Mouse (Mus musculus) E14TG2a.4 (cell line): ENCODE results near the gene Arid3c.

Experiments used
- H3K27me3 ChIP-seq: 2 replicates; pipeline ENCODE4 v1.6.1; 2014; ENCODE audit warnings: low read length, control low read depth; ENCODE audit not compliant: insufficient read depth
- H3K36me3 ChIP-seq: 2 replicates; pipeline ENCODE4 v1.6.1; 2014; ENCODE audit warnings: low read length, control low read depth; ENCODE audit not compliant: insufficient read depth
- H3K4me1 ChIP-seq: replicated peaks from 2 replicates; pipeline ENCODE4 v1.6.1; 2014; ENCODE audit warnings: low read depth, low read length, control low read depth
- H3K4me3 ChIP-seq: replicated peaks from 2 replicates; pipeline ENCODE4 v1.5.1; 2014; ENCODE audit warnings: mild to moderate bottlenecking, low read length
- H3K9me3 ChIP-seq: 2 replicates; pipeline ENCODE4 v1.6.1; 2014; ENCODE audit warnings: low read length, control low read depth
- CTCF ChIP-seq: conservative IDR thresholded peaks from 2 replicates; pipeline ENCODE4 v1.5.1; 2014; ENCODE audit warnings: low read length
- NANOG ChIP-seq: IDR thresholded peaks from 2 replicates; pipeline ENCODE4 v1.6.1; 2014; ENCODE audit warnings: borderline replicate concordance, low read length, mixed read lengths
- POU5F1 ChIP-seq: IDR thresholded peaks from 2 replicates; pipeline ENCODE4 v1.6.1; 2014; ENCODE audit warnings: low read length, borderline replicate concordance

Arid3c gene

DNA sequence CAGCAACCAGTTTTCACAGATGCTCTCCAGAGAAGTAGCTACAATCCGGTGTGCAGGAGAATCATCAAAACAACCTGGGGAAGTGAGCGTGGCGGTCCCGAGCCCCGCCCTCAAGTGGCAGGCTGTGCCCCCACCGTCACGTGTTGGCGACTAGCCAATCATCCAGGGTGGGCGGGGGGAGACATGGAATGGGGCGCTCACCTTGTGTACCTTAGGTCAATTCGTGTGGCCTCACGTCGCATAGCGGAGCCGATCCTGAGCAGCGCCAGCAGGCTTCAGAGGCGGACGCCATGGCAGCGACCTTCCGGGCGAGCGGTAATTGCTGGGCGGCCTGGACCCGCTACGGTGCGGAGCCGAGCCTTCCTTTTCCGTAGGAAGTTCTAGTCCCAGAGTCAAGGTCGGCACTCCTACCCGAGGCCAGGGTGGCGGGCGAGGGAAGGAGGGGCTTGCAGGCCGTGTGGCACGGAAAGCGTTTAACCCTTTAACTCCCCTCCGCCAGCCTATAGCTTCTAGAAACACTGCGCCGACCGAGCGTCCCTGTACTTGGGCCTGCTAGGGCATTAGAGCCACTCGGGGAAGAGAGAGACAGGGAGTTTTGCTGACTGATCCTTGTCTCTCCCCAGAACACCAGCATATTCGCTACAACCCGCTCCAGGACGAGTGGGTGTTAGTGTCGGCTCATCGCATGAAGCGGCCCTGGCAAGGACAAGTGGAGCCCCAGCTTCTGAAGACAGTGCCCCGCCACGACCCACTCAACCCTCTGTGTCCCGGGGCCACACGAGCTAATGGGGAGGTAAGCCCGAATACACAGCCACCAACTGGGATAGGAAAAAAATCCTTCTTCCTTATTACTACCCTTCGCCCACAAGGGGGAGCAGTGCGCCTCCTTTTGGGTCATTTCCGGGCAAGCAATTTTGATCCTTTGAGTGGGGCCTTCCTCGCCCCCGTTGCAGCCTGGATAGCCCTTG lies 24.7 kb upstream of the Arid3c start, which contains the start of gene Sigmar1:
Gene Sigmar1, minus strand, starts transcription at position 820 of the 968 bp plus-strand sequence.
- H3K9me3 ChIP-seq = no peaks in the 10 kb centered on the region
- no peak for TF ChIP-seq POU5F1
- TF ChIP-seq CTCF = peak; percentile 57
- peaks cover 54% of the 10 kb centered on the region for H3K4me1 ChIP-seq
- peak within 1 kb of the TSS; percentile 94 for H3K4me3 ChIP-seq
- H3K27me3 ChIP-seq = no peaks in the 10 kb centered on the region; the same call in 1 of the 2 replicates
- peaks cover 31% of the 10 kb centered on the region for H3K36me3 ChIP-seq

DNA sequence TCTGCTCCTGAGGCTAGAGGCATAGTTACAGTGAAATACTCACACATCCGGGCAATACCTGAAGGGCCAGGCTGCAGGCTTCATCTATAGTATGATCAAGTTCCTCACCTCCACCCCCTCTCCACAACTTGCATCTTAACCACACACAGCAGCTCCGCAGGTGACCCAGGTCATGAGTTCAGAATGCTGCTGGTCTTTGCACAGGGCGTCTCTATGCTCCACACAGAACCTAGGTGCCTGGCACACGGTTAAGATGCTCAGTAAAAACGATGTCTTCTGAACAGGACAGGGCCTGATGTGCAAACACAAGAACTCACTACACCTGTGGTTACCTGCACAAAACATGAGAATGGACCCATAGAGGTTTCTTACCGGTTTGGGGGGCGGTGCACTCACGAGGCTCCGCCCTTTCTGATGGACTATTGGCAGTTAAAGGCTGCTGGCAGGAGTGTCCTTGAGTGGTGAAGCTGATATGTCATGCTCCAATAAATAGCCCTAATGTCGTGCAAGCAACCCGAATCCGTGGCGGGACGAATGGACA lies 23.9 kb upstream of the Arid3c start, which contains the start of gene Galt:
Gene Galt, plus strand, starts transcription at position 432 of the 541 bp plus-strand sequence.
- H3K4me1 ChIP-seq = peaks cover 49% of the 10 kb centered on the region
- H3K4me3 ChIP-seq = peak within 1 kb of the TSS; percentile 94
- peaks cover 31% of the 10 kb centered on the region for H3K36me3 ChIP-seq
- H3K27me3 ChIP-seq = peaks cover 2% of the 10 kb centered on the region; the same call in 1 of the 2 replicates
- TF ChIP-seq NANOG (no peak), POU5F1 (no peak), CTCF (no peak)
- no peaks in the 10 kb centered on the region for H3K9me3 ChIP-seq

DNA sequence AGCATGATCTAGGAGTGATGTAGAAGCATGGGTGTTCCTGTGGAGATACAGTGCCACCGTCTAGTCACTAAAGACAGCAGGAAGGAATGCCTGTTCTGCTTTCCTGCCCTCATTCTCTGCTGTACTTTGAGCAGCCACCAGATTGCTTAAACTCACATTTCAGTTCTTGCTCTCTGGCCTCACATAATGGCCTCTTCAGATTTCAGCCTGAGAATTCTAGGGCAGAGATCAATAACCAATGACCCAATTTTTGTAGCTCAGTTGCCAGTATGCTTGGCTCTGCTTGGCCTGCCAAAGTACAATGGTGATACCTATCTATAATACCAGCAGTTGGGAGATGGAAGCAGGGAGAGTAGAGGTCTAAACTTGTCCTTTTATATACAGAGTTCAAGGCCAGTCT lies 14.1 kb upstream of the Arid3c start:
- peaks cover 35% of the 10 kb centered on the region for H3K9me3 ChIP-seq
- peaks cover 12% of the 10 kb centered on the region for H3K4me1 ChIP-seq
- TF ChIP-seq NANOG (no peak), CTCF (no peak), POU5F1 (no peak)
- no peak overlapping the region for H3K4me3 ChIP-seq
- H3K36me3 ChIP-seq = no peaks in the 10 kb centered on the region
- 0 out of 2 replicates have a peak, but pooled peaks cover 3% of the 10 kb centered on the region for H3K27me3 ChIP-seq

DNA sequence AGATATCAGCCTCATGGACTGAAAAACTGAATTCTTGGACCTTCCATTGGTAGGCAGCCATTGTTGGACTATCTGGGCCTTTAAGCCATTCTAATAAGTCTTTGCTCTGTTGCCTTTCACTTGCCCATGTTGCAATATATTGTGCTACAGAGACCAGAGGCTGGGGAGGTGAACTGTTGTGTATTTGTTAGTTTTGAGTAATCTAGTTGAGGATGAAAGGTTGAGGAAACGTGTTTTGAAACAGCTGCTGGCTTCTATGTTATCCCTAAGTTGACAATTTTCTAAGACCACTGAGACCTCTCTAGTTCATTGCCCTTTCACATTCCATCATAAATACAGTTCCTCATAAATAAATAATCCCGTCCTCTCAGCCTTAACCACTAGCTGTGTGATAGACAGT lies 13.2 kb upstream of the Arid3c start:
- peaks cover 8% of the 10 kb centered on the region for H3K36me3 ChIP-seq
- H3K27me3 ChIP-seq = 0 out of 2 replicates have a peak, but pooled peaks cover 3% of the 10 kb centered on the region
- peaks cover 21% of the 10 kb centered on the region for H3K4me1 ChIP-seq
- TF ChIP-seq CTCF = no peak
- TF ChIP-seq POU5F1 = no peak
- TF ChIP-seq NANOG = no peak
- H3K9me3 ChIP-seq = peaks cover 35% of the 10 kb centered on the region
- no peak overlapping the region for H3K4me3 ChIP-seq

DNA sequence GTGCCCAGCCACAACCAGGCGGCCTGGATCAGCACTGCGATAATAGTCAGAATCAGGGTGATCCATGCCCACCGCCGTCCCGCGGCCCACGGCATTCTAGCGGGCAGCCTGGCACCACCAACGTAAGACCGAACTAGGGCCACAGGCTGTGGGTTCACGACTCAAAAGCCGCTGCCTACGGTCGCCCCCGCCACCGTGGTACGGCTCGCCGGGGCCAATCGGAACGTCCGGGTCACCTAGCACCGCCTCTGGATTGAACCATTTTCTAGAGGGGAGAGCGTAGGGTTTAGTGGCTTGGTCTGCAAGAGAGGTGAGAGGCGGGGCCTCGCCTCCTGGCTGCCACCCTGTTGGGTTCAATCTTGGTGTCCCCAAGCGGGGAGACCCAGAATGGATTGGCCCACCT lies 10.2 kb upstream of the Arid3c start:
- Histone ChIP-seq H3K4me3 (peak overlapping the region; percentile 95), H3K36me3 (peaks cover 26% of the 10 kb centered on the region), H3K9me3 (peaks cover 5% of the 10 kb centered on the region), H3K4me1 (peaks cover 35% of the 10 kb centered on the region), H3K27me3 (0 out of 2 replicates have a peak, but pooled peaks cover 3% of the 10 kb centered on the region)
- TF ChIP-seq NANOG (no peak), POU5F1 (no peak), CTCF (no peak)

DNA sequence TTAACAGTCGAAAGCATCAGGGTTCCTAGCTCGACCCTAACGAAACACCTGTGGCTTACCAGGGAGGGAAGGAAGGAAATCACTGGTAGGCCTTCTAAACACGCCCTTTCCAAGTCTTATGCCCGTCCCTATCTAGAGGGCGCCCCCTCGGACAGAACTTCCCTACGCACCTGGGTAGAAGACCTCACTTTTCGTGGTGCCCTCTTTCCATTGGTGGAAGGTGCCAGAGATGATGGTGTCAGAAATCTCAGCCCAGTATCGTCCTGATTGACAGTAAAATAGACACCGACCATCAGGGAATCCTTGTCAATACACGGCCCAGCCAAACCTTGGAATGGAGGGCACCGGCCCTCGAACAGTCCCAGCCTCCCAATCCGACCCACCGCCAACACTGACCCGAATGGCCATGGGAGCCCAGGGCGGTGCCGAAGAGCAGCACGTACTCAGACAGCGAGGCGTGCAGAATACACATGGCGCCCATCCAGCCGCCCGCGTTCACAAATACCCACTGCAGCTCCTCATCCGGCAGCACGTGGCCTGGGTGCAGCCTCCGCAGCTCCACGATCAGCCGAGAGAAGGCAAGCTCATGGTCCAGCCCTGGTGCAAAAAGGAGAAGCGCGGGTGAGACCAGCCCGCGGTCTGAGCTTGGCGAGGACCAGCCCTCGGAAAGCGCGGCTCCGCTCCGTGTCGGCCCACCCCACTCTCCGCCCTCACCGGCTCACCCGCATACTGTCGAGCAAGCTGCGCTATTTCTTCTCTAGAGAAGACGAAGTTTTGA lies 9.6 kb upstream of the Arid3c start:
- peak overlapping the region; percentile 95 for H3K4me3 ChIP-seq
- H3K4me1 ChIP-seq = peaks cover 35% of the 10 kb centered on the region
- peaks cover 26% of the 10 kb centered on the region for H3K36me3 ChIP-seq
- TF ChIP-seq CTCF = 0 out of 2 replicates have a peak, but pooled peaks have one; percentile 2
- TF ChIP-seq NANOG = no peak
- TF ChIP-seq POU5F1 = no peak
- no peaks in the 10 kb centered on the region for H3K9me3 ChIP-seq
- peaks cover 4% of the 10 kb centered on the region; the same call in 1 of the 2 replicates for H3K27me3 ChIP-seq

DNA sequence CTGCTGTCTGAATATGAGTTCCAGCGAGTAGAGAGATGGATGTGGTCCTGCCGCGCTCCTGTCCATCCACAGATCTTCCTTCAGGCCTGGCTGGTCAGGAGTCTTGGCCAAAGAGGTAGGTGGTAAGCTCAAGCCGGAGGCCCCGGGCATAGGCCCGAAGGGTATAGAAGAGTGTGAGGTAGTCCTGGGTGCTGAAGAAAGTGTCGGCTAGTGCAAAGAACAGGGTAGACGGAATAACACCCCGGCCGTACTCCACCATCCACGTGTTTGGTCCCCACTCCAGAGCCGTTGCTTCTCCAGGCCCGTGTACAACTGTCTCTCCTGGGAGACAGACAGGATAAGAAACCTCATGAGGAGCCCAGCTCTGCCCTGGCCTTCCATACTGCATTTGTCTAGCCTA lies 8.3 kb upstream of the Arid3c start:
- Histone ChIP-seq H3K9me3 (no peaks in the 10 kb centered on the region), H3K4me3 (peak overlapping the region; percentile 95), H3K27me3 (peaks cover 13% of the 10 kb centered on the region; the same call in 1 of the 2 replicates), H3K4me1 (peaks cover 35% of the 10 kb centered on the region), H3K36me3 (peaks cover 26% of the 10 kb centered on the region)
- TF ChIP-seq POU5F1 (no peak), CTCF (no peak), NANOG (no peak)

DNA sequence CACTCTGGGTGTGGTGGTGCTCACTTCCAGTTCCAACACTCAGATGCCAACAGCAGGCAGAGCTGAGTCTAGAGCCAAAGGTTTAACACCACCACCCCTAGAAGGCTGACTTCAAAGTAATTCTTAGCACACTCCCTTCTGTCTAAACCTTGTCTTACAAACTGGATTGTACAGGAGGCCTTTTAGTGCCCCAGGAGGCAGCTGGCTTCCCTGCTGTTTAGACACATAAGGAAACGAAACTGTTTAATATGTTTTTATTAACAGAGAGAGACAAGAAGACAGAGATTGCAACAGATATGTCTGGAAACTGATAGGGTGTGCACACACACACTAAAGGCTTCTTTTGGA lies 7.3 kb upstream of the Arid3c start:
- H3K4me1 ChIP-seq = peaks cover 35% of the 10 kb centered on the region
- H3K36me3 ChIP-seq = peaks cover 26% of the 10 kb centered on the region
- peaks cover 20% of the 10 kb centered on the region for H3K27me3 ChIP-seq
- H3K4me3 ChIP-seq = no peak overlapping the region
- H3K9me3 ChIP-seq = no peaks in the 10 kb centered on the region
- TF ChIP-seq CTCF (no peak), NANOG (no peak), POU5F1 (no peak)
